Mouse (Mus musculus) ES-Bruce4 (cell line): ENCODE results near the gene Zmynd19.

Experiments
- CTCF ChIP-seq: IDR thresholded peaks from one replicate; pipeline ENCODE4 v1.8.1; 2011; ENCODE audit warnings: low read depth, low read length
- EP300 ChIP-seq: IDR thresholded peaks from 2 replicates; pipeline ENCODE4 v1.6.1; 2011; ENCODE audit warnings: low read depth, low read length; ENCODE audit not compliant: insufficient read depth
- POLR2A ChIP-seq: IDR thresholded peaks from one replicate; pipeline ENCODE4 v1.8.1; 2011; ENCODE audit warnings: low read length; ENCODE audit not compliant: insufficient read depth

DNA sequence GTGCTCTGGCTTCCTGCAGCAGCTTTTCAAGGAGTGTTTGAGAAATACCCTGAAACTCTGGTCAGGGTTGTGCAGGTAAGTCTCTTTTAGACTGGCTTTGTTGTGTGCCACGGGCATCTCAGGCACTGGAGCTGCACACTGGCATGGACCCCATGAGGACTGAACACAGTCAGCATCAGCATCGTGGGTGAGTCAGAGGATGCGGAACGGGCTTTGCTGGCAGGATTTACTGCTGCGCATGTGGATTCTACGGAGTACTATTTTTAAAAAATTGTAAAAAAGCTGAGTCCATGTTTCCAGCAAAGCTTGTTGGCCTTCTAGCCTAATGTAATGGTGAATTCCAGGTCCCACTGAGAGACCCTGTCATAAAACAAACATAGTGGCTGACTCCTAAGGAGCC is 45.7 kb downstream of the Zmynd19 start:
- no peak for TF ChIP-seq CTCF
- no peak for TF ChIP-seq POLR2A
- TF ChIP-seq EP300, result no peak
